20 mouse cellular contexts compared by ENCODE assay signal in genomic region chr17:86454351-86454706, GRCm38 (mm10). TPM values are rescaled to one million over a fixed set of nuclear protein-coding genes. Genes with fewer than 3 reads are reported as not detected.
A peak's percentile ranks its signal among the peaks of the same experiment; 100 is the strongest.
DNase-seq lines count a peak whose midpoint lies in the region; ATAC-seq and TF ChIP-seq lines count a peak whose summit lies in the region.
"Had no signal": no experiment of that assay in that cellular context is flagged by ENCODE, and none has a peak within 500 bp of the region (broad histone marks: within the 10 kb centered on the region; RNA-seq: fewer than 3 reads in every experiment).

No protein-coding gene starts in this region.

- peak overlapping the region; percentile 55 for H3K27ac ChIP-seq in layer of hippocampus, adult 2 months
- 0 out of 2 replicates have a peak overlapping the region, but pooled peaks have one; percentile 48 for H3K27ac ChIP-seq in intestine, embryonic 15.5 days
- H3K27ac ChIP-seq: embryonic facial prominence, embryonic 15.5 days; forebrain, embryonic 15.5 days; heart, embryonic 13.5 days; hindbrain, embryonic 15.5 days had no signal

- no peak overlapping the region for H3K9ac ChIP-seq in intestine, embryonic 15.5 days
- H3K9ac ChIP-seq: embryonic facial prominence, embryonic 15.5 days; forebrain, embryonic 15.5 days; heart, embryonic 13.5 days; hindbrain, embryonic 15.5 days had no signal

- no peak overlapping the region for H3K4me3 ChIP-seq in layer of hippocampus, adult 2 months
- H3K4me3 ChIP-seq in intestine, embryonic 15.5 days (replicated peaks), result no peak overlapping the region
- H3K4me3 ChIP-seq: embryonic facial prominence, embryonic 15.5 days; erythroblast, embryonic 14.5 days; forebrain, embryonic 15.5 days; heart, embryonic 13.5 days; hindbrain, embryonic 15.5 days had no signal

- peak; percentile 17; the same call in 1 of the 2 replicates for ATAC-seq in intestine, embryonic 15.5 days
- ATAC-seq: forebrain, embryonic 15.5 days; inflammation-experienced regulatory T-cells, adult 6 months had no signal

- WGBS in intestine, embryonic 15.5 days, result 75% methylated on average over 3 of the region's 3 CpGs

- H3K36me3 ChIP-seq in intestine, embryonic 15.5 days, result no peaks in the 10 kb centered on the region
- H3K36me3 ChIP-seq: embryonic facial prominence, embryonic 15.5 days; forebrain, embryonic 15.5 days; heart, embryonic 13.5 days; hindbrain, embryonic 15.5 days had no signal

- TF ChIP-seq CTCF in layer of hippocampus, adult 2 months (conservative IDR thresholded peaks at IDR 0.05), result no peak

- no peaks in the 10 kb centered on the region for H3K9me3 ChIP-seq in intestine, embryonic 15.5 days
- H3K9me3 ChIP-seq: embryonic facial prominence, embryonic 15.5 days; forebrain, embryonic 15.5 days; heart, embryonic 13.5 days; hindbrain, embryonic 15.5 days had no signal

- no peaks in the 10 kb centered on the region for H3K27me3 ChIP-seq in intestine, embryonic 15.5 days (replicated peaks)
- H3K27me3 ChIP-seq: embryonic facial prominence, embryonic 15.5 days; forebrain, embryonic 15.5 days; heart, embryonic 13.5 days; hindbrain, embryonic 15.5 days had no signal

- intact Hi-C loops in gastrocnemius, postnatal 14 days (cut with DNase I; ENCODE audit: low total_unique reads), result no loop called here

- H3K4me2 ChIP-seq in intestine, embryonic 15.5 days (replicated peaks), result no peak overlapping the region
- H3K4me2 ChIP-seq: embryonic facial prominence, embryonic 15.5 days; forebrain, embryonic 15.5 days; heart, embryonic 13.5 days; hindbrain, embryonic 15.5 days had no signal

- H3K4me1 ChIP-seq in intestine, embryonic 15.5 days (replicated peaks), result no peaks in the 10 kb centered on the region
- H3K4me1 ChIP-seq: forebrain, embryonic 15.5 days; hindbrain, embryonic 15.5 days had no signal

- DNase-seq in layer of hippocampus, adult 2 months (ENCODE audit: low spot score in 2 of 2), result no peak
- no peak for DNase-seq in layer of hippocampus, postnatal 10 days (ENCODE audit: low spot score in 2 of 2)
- DNase-seq in MN1 (ENCODE audit: low spot score), result peak; percentile 21
- no peak for DNase-seq in gastrocnemius, postnatal 14 days
- DNase-seq in gastrocnemius, postnatal 10 days, result no peak
- DNase-seq in cerebellum, adult 18-20 months, result no peak
- DNase-seq: adrenal gland, postnatal 25 days; cerebellum, adult 2 months; cerebellum, postnatal 10 days; embryo, embryonic 11 days; heart, postnatal 36 days; kidney, adult 2 months had no signal

RNA-seq across cellular contexts. Expression of gene Gm10309, which starts 50.7 kb away (rescaled TPM):
- not detected for total RNA-seq in layer of hippocampus, adult 2 months (2021)
- not detected for total RNA-seq in layer of hippocampus, postnatal 10 days (2021)
- 0.16 and 0.21 TPM in 2 replicates for polyA plus RNA-seq in intestine, embryonic 15.5 days (2015; fragmentation: Nextera tagmentation; extraction: Ambion mirVana)
- not detected for total RNA-seq in gastrocnemius, postnatal 14 days (2021)
- under 1 TPM in 1 of 2 experiments, not detected in 1; 0.14 TPM for total RNA-seq in gastrocnemius, postnatal 10 days (2021)
- total RNA-seq: adrenal gland, postnatal 25 days; common myeloid progenitor, adult 5-6 weeks had no signal
- polyA plus RNA-seq: cerebellum, adult 2 months had no signal
